Mouse (Mus musculus): ENCODE measurements around the gene Tsfm. TPM values are rescaled to one million over a fixed set of nuclear protein-coding genes. Genes with fewer than 3 reads are reported as not detected.

Gene Tsfm
- polyA plus RNA-seq (2014; fragmentation: Nextera tagmentation; extraction: Ambion mirVana): 64.4 and 65.4 TPM in 2 replicates

- H3K9me3 ChIP-seq (replicated peaks; ENCODE audit: control insufficient read depth, low read length): no peaks in the 10 kb centered on the region
- 5% methylated on average over 52 of the region's 56 CpGs for WGBS
- H3K9ac ChIP-seq (ENCODE audit: low read length): peak within 1 kb of the TSS; percentile 90
- H3K4me3 ChIP-seq (ENCODE audit: low read depth, low read length): peak within 1 kb of the TSS; percentile 81
- peak; percentile 96 for DNase-seq (ENCODE audit: low spot score)
- peak within 1 kb of the TSS; percentile 56 for H3K4me2 ChIP-seq (ENCODE audit: low read length)
- H3K4me1 ChIP-seq (ENCODE audit: control insufficient read depth, insufficient read depth, low read length): peaks cover 3% of the 10 kb centered on the region; the same call in 1 of the 2 replicates
- H3K27me3 ChIP-seq (replicated peaks; ENCODE audit: control insufficient read depth, insufficient read depth, low read length): no peaks in the 10 kb centered on the region
- ATAC-seq: peak; percentile 92
- H3K36me3 ChIP-seq (ENCODE audit: control insufficient read depth, insufficient read depth, low read length): peaks cover 32% of the 10 kb centered on the region
- H3K27ac ChIP-seq (ENCODE audit: low read depth, low read length): peak within 1 kb of the TSS; percentile 58; the same call in 1 of the 2 replicates
These were observed at the start of gene Tsfm for GRCm38 (mm10) chr10:127030336-127031296. TSS of gene Tsfm (minus strand) at chr10:127030840.

- 0 out of 2 replicates have a peak, but pooled peaks have one; percentile 8 for ATAC-seq
- peak overlapping the region; percentile 97 for H3K4me2 ChIP-seq (ENCODE audit: low read length)
- WGBS: 2% methylated on average over 65 of the region's 70 CpGs
- H3K27ac ChIP-seq (ENCODE audit: low read depth, low read length): peak overlapping the region; percentile 86
- peak overlapping the region; percentile 74 for H3K4me3 ChIP-seq (ENCODE audit: low read depth, low read length)
- H3K9me3 ChIP-seq (replicated peaks; ENCODE audit: control insufficient read depth, low read length): no peaks in the 10 kb centered on the region
- peaks cover 31% of the 10 kb centered on the region for H3K4me1 ChIP-seq (ENCODE audit: control insufficient read depth, insufficient read depth, low read length)
- H3K9ac ChIP-seq (ENCODE audit: low read length): peak overlapping the region; percentile 85
- DNase-seq (ENCODE audit: low spot score): no peak
- H3K36me3 ChIP-seq (ENCODE audit: control insufficient read depth, insufficient read depth, low read length): peaks cover 8% of the 10 kb centered on the region; the same call in 1 of the 2 replicates
- peaks cover 37% of the 10 kb centered on the region for H3K27me3 ChIP-seq (replicated peaks; ENCODE audit: control insufficient read depth, insufficient read depth, low read length)
These were observed 49.2 kb upstream of the Tsfm start for GRCm38 (mm10) chr10:127079665-127080391.

DNA sequence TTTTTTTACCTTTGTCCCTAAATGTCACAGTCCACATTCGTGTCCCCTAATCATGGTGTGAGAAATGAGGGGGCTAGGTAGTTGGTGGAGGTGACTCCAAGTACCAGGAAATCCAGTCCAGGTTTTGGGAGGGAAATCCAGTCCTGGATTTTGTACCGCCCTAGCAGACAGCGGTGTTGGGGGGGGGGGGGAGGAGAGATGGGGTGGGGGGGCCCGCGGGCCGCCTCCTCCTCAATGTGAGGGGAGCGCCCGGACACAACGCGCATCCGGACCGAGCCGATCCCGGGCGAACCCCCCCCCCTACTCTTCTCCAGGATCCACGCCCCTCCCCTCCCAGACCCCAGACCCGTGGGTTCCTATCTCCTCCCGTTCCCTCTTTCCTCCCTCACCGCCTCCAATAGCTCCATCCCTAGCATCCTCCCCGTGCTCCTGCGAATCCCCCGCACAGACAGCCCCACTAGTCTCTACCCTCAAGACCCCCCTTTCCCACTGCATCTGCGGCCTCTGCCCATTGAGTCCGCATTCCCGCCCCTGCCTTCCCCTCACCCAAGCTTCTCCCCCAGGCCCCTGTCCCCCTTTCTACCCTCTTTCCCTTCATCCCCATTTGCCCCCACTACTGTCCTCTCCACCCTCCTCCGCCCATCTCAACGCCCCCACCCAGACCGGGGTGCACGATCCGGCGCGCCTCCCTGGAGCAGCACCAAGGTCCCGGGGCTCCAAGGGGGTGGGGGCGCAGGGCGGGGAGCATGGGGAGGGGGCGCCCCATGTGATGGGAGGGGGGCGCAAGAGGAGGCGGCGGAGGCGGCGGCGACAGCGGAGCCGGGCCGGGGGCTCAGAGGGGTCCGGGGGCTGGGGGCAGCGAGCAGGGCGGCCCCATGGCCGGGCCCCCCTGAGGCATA, 48.3 kb upstream of the Tsfm start:
- H3K27me3 ChIP-seq (replicated peaks; ENCODE audit: control insufficient read depth, insufficient read depth, low read length): peaks cover 31% of the 10 kb centered on the region

GRCm38 (mm10) chr10:127078001-127078676, 47.5 kb upstream of the Tsfm start:
- Histone ChIP-seq H3K4me1 (ENCODE audit: control insufficient read depth, insufficient read depth, low read length) (peaks cover 31% of the 10 kb centered on the region), H3K9ac (ENCODE audit: low read length) (peak overlapping the region; percentile 40), H3K4me3 (ENCODE audit: low read depth, low read length) (peak overlapping the region; percentile 74), H3K27ac (ENCODE audit: low read depth, low read length) (peak overlapping the region; percentile 86), H3K27me3 (replicated peaks; ENCODE audit: control insufficient read depth, insufficient read depth, low read length) (peaks cover 23% of the 10 kb centered on the region), H3K9me3 (replicated peaks; ENCODE audit: control insufficient read depth, low read length) (no peaks in the 10 kb centered on the region), H3K4me2 (ENCODE audit: low read length) (peak overlapping the region; percentile 97), H3K36me3 (ENCODE audit: control insufficient read depth, insufficient read depth, low read length) (no peaks in the 10 kb centered on the region)
- WGBS: 3% methylated on average over 12 of the region's 12 CpGs
- peak; percentile 50 for ATAC-seq
- peak; percentile 76 for DNase-seq (ENCODE audit: low spot score)

More for the DNA sequence above, 48.3 kb upstream of the Tsfm start:
- Histone ChIP-seq H3K4me3 (ENCODE audit: low read depth, low read length) (peak overlapping the region; percentile 74), H3K4me1 (ENCODE audit: control insufficient read depth, insufficient read depth, low read length) (peaks cover 31% of the 10 kb centered on the region), H3K4me2 (ENCODE audit: low read length) (peak overlapping the region; percentile 97), H3K36me3 (ENCODE audit: control insufficient read depth, insufficient read depth, low read length) (peaks cover 3% of the 10 kb centered on the region; the same call in 1 of the 2 replicates), H3K27ac (ENCODE audit: low read depth, low read length) (peak overlapping the region; percentile 86), H3K9ac (ENCODE audit: low read length) (peak overlapping the region; percentile 85), H3K9me3 (replicated peaks; ENCODE audit: control insufficient read depth, low read length) (no peaks in the 10 kb centered on the region)
- peak; percentile 86 for DNase-seq (ENCODE audit: low spot score)
- WGBS: 0% methylated on average over 30 of the region's 49 CpGs
- peak; percentile 71 for ATAC-seq

GRCm38 (mm10) chr10:127077515-127077914, 46.9 kb upstream of the Tsfm start:
- ATAC-seq: no peak
- peak overlapping the region; percentile 74 for H3K4me3 ChIP-seq (ENCODE audit: low read depth, low read length)
- peak overlapping the region; percentile 40; the same call in 1 of the 2 replicates for H3K9ac ChIP-seq (ENCODE audit: low read length)
- DNase-seq (ENCODE audit: low spot score): no peak
- peaks cover 18% of the 10 kb centered on the region for H3K27me3 ChIP-seq (replicated peaks; ENCODE audit: control insufficient read depth, insufficient read depth, low read length)
- H3K4me2 ChIP-seq (ENCODE audit: low read length): peak overlapping the region; percentile 97
- H3K36me3 ChIP-seq (ENCODE audit: control insufficient read depth, insufficient read depth, low read length): no peaks in the 10 kb centered on the region
- H3K9me3 ChIP-seq (replicated peaks; ENCODE audit: control insufficient read depth, low read length): no peaks in the 10 kb centered on the region
- peak overlapping the region; percentile 86 for H3K27ac ChIP-seq (ENCODE audit: low read depth, low read length)
- WGBS: 6% methylated on average over 10 of the region's 10 CpGs
- peaks cover 31% of the 10 kb centered on the region for H3K4me1 ChIP-seq (ENCODE audit: control insufficient read depth, insufficient read depth, low read length)

GRCm38 (mm10) chr10:127076082-127076481, 45.4 kb upstream of the Tsfm start:
- Histone ChIP-seq H3K4me1 (ENCODE audit: control insufficient read depth, insufficient read depth, low read length) (peaks cover 24% of the 10 kb centered on the region), H3K27me3 (replicated peaks; ENCODE audit: control insufficient read depth, insufficient read depth, low read length) (peaks cover 13% of the 10 kb centered on the region), H3K4me2 (ENCODE audit: low read length) (no peak overlapping the region), H3K9ac (ENCODE audit: low read length) (no peak overlapping the region), H3K9me3 (replicated peaks; ENCODE audit: control insufficient read depth, low read length) (no peaks in the 10 kb centered on the region), H3K36me3 (ENCODE audit: control insufficient read depth, insufficient read depth, low read length) (no peaks in the 10 kb centered on the region), H3K4me3 (ENCODE audit: low read depth, low read length) (no peak overlapping the region), H3K27ac (ENCODE audit: low read depth, low read length) (no peak overlapping the region)
- WGBS: 47% methylated on average over 4 of the region's 4 CpGs
- no peak for ATAC-seq
- no peak for DNase-seq (ENCODE audit: low spot score)

DNA sequence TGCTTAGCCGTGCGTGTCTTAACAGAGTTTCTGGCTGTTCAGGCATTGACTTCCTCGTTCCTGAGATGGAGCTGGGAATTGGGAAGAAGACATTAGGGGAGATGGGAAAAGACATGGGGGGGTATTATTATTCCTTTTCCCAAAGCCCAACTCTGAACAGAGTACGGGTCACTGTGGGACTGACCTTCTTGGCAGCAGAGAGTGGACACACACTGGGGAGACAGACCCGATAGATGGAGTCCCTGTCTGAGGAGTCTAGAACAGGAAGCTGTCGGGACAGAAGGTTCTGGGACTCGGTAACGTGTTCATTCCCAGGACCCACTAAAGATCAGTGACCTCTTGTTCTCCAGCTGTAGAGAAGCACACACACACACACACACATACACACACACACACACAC, 45.0 kb upstream of the Tsfm start:
- Histone ChIP-seq H3K9me3 (replicated peaks; ENCODE audit: control insufficient read depth, low read length) (no peaks in the 10 kb centered on the region), H3K27ac (ENCODE audit: low read depth, low read length) (no peak overlapping the region), H3K36me3 (ENCODE audit: control insufficient read depth, insufficient read depth, low read length) (no peaks in the 10 kb centered on the region), H3K4me3 (ENCODE audit: low read depth, low read length) (no peak overlapping the region), H3K4me1 (ENCODE audit: control insufficient read depth, insufficient read depth, low read length) (peaks cover 24% of the 10 kb centered on the region; the same call in 1 of the 2 replicates), H3K9ac (ENCODE audit: low read length) (no peak overlapping the region), H3K27me3 (replicated peaks; ENCODE audit: control insufficient read depth, insufficient read depth, low read length) (peaks cover 9% of the 10 kb centered on the region), H3K4me2 (ENCODE audit: low read length) (no peak overlapping the region)
- 79% methylated on average over 8 of the region's 8 CpGs for WGBS
- DNase-seq (ENCODE audit: low spot score): no peak
- no peak for ATAC-seq
